Mouse (Mus musculus) ovary, postnatal 36 days (tissue): ENCODE measurements around the gene 1700017D01Rik.

ENCODE experiments used
- DNase-seq: peaks from one replicate; pipeline ENCODE4 v3.0.0; 2022; ENCODE audit warnings: low spot score, mixed read lengths

Gene 1700017D01Rik

GRCm38 (mm10) chr19:11048009-11048408, 82.7 kb downstream of the 1700017D01Rik start:
- DNase-seq = no peak
